Mouse (Mus musculus) hindbrain, embryonic 14.5 days (tissue): ENCODE results near the gene Neto2. TPM values are rescaled to one million over a fixed set of nuclear protein-coding genes. Genes with fewer than 3 reads are reported as not detected.
"Not testable (repeated sequence)": the region's sequence is repeated elsewhere in the genome, so short reads cannot be mapped to it uniquely, and the experiment has no call there.

Experiments
- ATAC-seq: fragments of 200-750 bp; cut with Nextera tagmentation; 2 replicates; pipeline ENCODE4 v1.8.0; 2017; ENCODE audit warnings: moderate number of reproducible peaks, mild to moderate bottlenecking, moderate TSS enrichment, moderate library complexity; ENCODE audit not compliant: low FRiP score
- DNase-seq: peaks from one replicate; pipeline ENCODE4 v3.0.0-alpha.2; 2015; ENCODE audit warnings: low spot score
- H3K27ac ChIP-seq: fragments of 300-500 bp; sonication (generic); 2 replicates; pipeline ENCODE4 v1.5.1; 2014; ENCODE audit warnings: mild to moderate bottlenecking, moderate library complexity
- H3K27me3 ChIP-seq: fragments of 300-500 bp; sonication (generic); 2 replicates; pipeline ENCODE4 v1.6.1; 2014; ENCODE audit warnings: mild to moderate bottlenecking, low read length, mixed read lengths; ENCODE audit not compliant: control insufficient read depth, insufficient read depth
- H3K36me3 ChIP-seq: fragments of 300-500 bp; sonication (generic); replicated peaks from 2 replicates; pipeline ENCODE4 v1.6.1; 2014; ENCODE audit not compliant: control insufficient read depth, insufficient read depth
- H3K4me1 ChIP-seq: fragments of 300-500 bp; sonication (generic); replicated peaks from 2 replicates; pipeline ENCODE4 v1.6.1; 2014; ENCODE audit warnings: antibody characterized with exemption, low read length, mixed read lengths; ENCODE audit not compliant: control insufficient read depth, insufficient read depth
- H3K4me2 ChIP-seq: fragments of 300-500 bp; sonication (generic); replicated peaks from 2 replicates; pipeline ENCODE4 v1.6.1; 2014; ENCODE audit warnings: mild to moderate bottlenecking, moderate library complexity
- H3K4me3 ChIP-seq: fragments of 300-500 bp; sonication (generic); replicated peaks from 2 replicates; pipeline ENCODE4 v1.5.1; 2014; ENCODE audit warnings: mild to moderate bottlenecking, low read length
- H3K9ac ChIP-seq: fragments of 300-500 bp; sonication (generic); 2 replicates; pipeline ENCODE4 v1.6.1; 2014
- H3K9me3 ChIP-seq: fragments of 300-500 bp; sonication (generic); 2 replicates; pipeline ENCODE4 v1.6.1; 2016; ENCODE audit warnings: low read length; ENCODE audit not compliant: control insufficient read depth
- WGBS: fragments of 180-500 bp; shearing (Covaris S2); extraction: QIAGEN DNeasy Blood & Tissue Kit; methylation state at CpG from one replicate; pipeline ENCODE4 v1.1.7; 2014; 5-methylcytosine and 5-hydroxymethylcytosine counted together
- polyA plus RNA-seq: library from polyadenylated mRNA; unstranded; fragments of >200 nt; fragmentation: Nextera tagmentation; extraction: Ambion mirVana; gene quantifications from 2 replicates; pipeline ENCODE4 v1.2.1, GENCODE M21; 2014

The Neto2 gene
- polyA plus RNA-seq, 1 experiment from 2014 or later, result 92.0 TPM

DNA sequence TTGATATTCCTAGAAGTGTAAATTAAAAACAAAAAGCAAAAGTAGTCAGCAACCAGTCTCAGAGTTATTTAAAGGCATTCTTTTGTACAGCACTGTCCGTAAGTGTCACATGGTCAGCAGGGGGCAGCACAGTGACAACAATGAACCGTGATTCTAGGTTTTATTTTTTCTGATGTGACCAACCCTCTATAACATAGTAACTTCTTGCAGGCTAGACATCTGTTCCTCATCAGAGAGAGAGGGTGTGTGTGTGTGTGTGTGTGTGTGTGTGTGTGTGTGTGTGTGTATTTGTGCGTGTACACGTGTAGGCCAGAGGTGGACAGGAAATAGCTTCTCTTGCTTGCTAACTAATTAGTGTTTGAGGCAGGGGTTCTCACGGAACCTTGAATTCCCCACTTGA, 38.7 kb downstream of the Neto2 start:
- peak; percentile 74 for DNase-seq
- 66% methylated on average over 5 of the region's 5 CpGs for WGBS
- peaks cover 34% of the 10 kb centered on the region for H3K36me3 ChIP-seq
- no peak for ATAC-seq
- no peak overlapping the region for H3K27ac ChIP-seq
- H3K9me3 ChIP-seq, result no peaks in the 10 kb centered on the region
- H3K4me3 ChIP-seq, result no peak overlapping the region
- H3K9ac ChIP-seq, result no peak overlapping the region
- H3K4me1 ChIP-seq, result no peaks in the 10 kb centered on the region
- no peak overlapping the region for H3K4me2 ChIP-seq
- H3K27me3 ChIP-seq, result no peaks in the 10 kb centered on the region

DNA sequence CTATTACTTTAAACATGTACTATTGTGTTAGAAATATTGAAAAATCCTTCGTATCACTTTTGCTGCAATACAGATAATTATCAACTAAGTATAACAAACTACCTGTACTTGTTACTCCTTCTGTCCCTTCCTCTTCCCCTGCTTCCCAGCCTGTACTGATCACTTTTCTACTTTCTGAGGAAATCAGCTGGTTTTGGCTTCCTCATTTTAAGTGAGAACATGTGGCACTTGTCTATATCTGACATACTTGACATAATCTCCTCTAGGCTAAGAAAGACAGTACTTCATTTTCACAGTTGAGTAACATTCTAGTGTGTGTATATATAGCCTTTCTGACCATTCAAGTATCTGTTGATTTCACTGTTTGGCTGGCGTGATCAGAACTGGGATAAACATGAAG, 49.5 kb downstream of the Neto2 start:
- H3K4me2 ChIP-seq, result no peak overlapping the region
- H3K4me1 ChIP-seq, result no peaks in the 10 kb centered on the region
- H3K9ac ChIP-seq, result no peak overlapping the region
- H3K4me3 ChIP-seq, result no peak overlapping the region
- ATAC-seq, result no peak
- peaks cover 45% of the 10 kb centered on the region for H3K36me3 ChIP-seq
- no peak overlapping the region for H3K27ac ChIP-seq
- H3K9me3 ChIP-seq, result no peaks in the 10 kb centered on the region
- H3K27me3 ChIP-seq, result no peaks in the 10 kb centered on the region
- 97% methylated on average over 2 of the region's 2 CpGs for WGBS
- DNase-seq, result no peak

DNA sequence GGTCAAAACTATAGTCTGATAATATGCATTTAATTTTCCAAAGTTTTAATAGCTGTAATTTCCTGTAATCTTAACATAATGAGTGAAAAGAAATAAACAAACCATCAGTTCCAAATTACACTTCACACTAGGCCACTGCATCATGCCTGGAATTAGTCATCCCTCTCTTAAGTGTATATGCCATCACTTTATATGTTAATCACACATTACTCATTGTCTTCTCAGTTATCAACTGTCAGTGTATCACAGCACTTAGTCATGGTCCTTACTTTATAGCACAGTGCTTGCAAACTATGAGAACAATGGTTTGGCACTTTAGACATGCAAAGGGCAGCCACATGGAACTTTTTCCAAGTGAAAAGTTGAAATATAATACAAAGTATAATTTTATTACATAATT, 52.2 kb downstream of the Neto2 start:
- H3K4me3 ChIP-seq, result no peak overlapping the region
- no peak for DNase-seq
- H3K27ac ChIP-seq, result no peak overlapping the region
- no peak for ATAC-seq
- H3K9ac ChIP-seq, result no peak overlapping the region
- no peaks in the 10 kb centered on the region for H3K9me3 ChIP-seq
- no peaks in the 10 kb centered on the region for H3K4me1 ChIP-seq
- no peaks in the 10 kb centered on the region for H3K27me3 ChIP-seq
- H3K4me2 ChIP-seq, result no peak overlapping the region
- H3K36me3 ChIP-seq, result peaks cover 53% of the 10 kb centered on the region

DNA sequence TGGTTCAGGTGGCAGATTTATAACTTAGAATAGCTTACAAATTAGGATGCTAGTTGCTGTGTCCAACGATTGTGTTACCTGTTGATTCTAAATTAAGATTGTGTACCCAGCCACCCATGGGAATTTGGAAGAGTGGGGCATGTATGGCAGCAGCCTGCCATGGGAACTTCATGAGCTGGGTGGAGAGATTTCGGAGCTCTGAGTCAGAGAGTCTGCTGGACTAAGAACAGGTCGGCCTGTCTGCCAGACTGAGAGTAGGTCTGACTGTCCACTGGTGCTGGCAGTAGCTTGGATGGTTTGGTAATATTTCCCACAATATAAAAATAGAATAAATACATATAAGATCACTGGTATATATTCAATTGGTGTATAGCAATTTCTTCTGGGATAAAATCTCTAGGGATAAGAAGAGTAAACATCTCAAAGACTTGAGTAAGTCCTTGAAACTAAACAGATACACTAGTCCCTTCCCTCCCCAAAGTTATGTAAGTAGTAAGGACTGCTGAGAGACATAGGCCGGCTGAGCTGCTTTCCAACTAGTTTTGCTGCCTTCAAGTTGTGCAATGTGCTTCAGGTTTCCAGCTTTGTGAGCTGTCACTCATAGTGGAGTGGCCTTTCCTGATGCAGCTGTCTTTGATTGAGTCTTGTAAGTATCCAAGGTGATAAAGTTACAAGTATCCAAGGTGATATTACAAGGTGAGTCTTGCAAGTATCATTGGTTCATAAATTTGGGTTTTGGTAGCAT, 55.6 kb downstream of the Neto2 start:
- no peak overlapping the region for H3K4me2 ChIP-seq
- ATAC-seq, result no peak
- H3K9ac ChIP-seq, result no peak overlapping the region
- 94% methylated on average over 4 of the region's 4 CpGs for WGBS
- H3K4me1 ChIP-seq, result no peaks in the 10 kb centered on the region
- no peaks in the 10 kb centered on the region for H3K27me3 ChIP-seq
- H3K36me3 ChIP-seq, result peaks cover 73% of the 10 kb centered on the region
- no peaks in the 10 kb centered on the region for H3K9me3 ChIP-seq
- DNase-seq, result no peak
- no peak overlapping the region for H3K27ac ChIP-seq
- H3K4me3 ChIP-seq, result no peak overlapping the region

DNA sequence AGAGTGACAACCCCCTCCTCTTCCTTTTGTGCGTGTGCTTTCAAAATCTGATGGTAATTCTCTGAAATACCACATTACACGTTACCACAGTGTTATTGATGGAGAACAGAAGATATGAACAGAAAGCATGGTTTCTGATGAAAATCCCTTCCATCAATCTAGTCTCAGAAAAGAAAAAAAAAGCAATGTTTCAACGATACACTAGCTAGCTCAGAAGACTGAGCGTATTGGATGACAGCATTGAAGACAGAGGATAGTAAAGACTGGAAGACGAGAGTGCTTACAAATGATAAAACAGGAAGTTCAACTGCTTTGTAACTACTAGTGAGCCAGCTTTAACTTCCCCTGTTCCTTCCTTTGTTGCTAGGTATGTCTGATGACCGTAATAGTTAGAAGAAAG, 76.3 kb downstream of the Neto2 start:
- no peak overlapping the region for H3K27ac ChIP-seq
- WGBS, result 92% methylated on average over 6 of the region's 6 CpGs
- no peak overlapping the region for H3K9ac ChIP-seq
- 0 out of 2 replicates have a peak, but pooled peaks cover 7% of the 10 kb centered on the region for H3K9me3 ChIP-seq
- H3K4me1 ChIP-seq, result no peaks in the 10 kb centered on the region
- ATAC-seq (no peak), DNase-seq (no peak)
- H3K4me2 ChIP-seq, result no peak overlapping the region
- H3K36me3 ChIP-seq, result peaks cover 15% of the 10 kb centered on the region
- H3K27me3 ChIP-seq, result no peaks in the 10 kb centered on the region
- H3K4me3 ChIP-seq, result no peak overlapping the region

DNA sequence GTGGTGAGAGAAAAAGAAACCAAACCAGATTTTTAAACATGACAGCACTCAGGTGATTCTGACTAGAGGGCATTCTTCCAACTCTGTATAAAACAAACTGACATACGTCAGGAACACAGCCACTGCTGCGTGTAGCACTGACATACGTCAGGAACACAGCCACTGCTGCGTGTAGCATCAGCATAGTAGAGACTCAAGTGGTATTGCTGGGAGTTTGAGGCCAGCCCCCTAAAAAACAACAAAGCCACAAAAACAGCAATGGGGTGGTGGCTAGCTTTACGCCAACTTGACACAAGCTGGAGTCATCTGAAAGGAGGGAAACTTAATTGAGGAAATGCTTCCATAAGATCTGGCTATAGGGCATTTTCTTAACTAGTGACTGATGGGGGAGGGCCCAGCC, 77.5 kb downstream of the Neto2 start:
- H3K27me3 ChIP-seq, result no peaks in the 10 kb centered on the region
- no peak for ATAC-seq
- H3K9me3 ChIP-seq, result no peaks in the 10 kb centered on the region
- H3K27ac ChIP-seq, result no peak overlapping the region
- no peak overlapping the region for H3K4me2 ChIP-seq
- no peak overlapping the region for H3K9ac ChIP-seq
- no peaks in the 10 kb centered on the region for H3K4me1 ChIP-seq
- WGBS, result 94% methylated on average over 5 of the region's 5 CpGs
- no peak for DNase-seq
- H3K36me3 ChIP-seq, result peaks cover 6% of the 10 kb centered on the region
- H3K4me3 ChIP-seq, result no peak overlapping the region

DNA sequence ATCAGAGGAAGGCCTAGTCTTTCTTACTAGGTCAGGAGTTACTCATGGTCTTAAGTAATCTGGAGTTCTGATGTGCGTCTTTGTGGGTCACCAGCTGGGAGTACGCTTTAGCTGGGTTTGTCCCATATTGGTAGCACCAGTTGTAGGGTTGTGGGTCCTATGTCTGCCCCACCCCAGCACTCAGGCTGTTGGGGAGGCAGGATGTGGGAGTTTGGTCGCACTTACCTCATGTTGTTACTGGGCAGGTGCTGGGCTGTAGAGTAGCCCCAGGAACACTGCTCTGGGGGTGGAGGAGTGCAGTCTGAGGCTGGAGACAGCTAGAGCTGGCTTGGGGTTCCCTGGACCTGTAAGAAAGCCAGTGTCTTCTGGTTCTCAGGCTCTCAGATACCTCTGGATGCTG, 81.9 kb downstream of the Neto2 start:
- 80% methylated on average over 3 of the region's 3 CpGs for WGBS
- H3K9ac ChIP-seq, result no peak overlapping the region
- H3K9me3 ChIP-seq, result no peaks in the 10 kb centered on the region
- H3K36me3 ChIP-seq, result peaks cover 6% of the 10 kb centered on the region
- DNase-seq, result no peak
- no peak overlapping the region for H3K27ac ChIP-seq
- no peak overlapping the region for H3K4me3 ChIP-seq
- no peak overlapping the region for H3K4me2 ChIP-seq
- H3K27me3 ChIP-seq, result no peaks in the 10 kb centered on the region
- H3K4me1 ChIP-seq, result no peaks in the 10 kb centered on the region
- no peak for ATAC-seq

DNA sequence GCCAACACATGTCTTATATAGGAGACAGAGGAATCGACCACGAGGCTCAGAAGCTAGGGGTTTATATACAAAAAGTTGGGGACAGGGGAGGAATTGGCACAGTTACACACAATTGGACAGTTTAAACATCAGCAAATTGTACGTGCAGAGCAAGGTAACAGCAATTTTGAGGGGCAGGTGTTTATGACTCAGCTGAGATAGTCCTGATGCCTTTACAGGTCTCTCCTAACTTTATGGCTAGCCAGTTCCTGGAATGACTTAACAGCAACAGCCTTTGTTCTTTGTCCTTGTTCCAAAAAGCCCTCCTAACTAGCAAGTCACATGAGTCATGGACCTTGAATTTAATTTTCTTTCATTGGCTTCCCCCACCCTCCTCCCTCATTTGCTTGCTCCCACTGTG, 83.6 kb downstream of the Neto2 start:
- H3K36me3 ChIP-seq, H3K4me3 ChIP-seq, H3K9me3 ChIP-seq, H3K27me3 ChIP-seq, H3K9ac ChIP-seq, DNase-seq, H3K27ac ChIP-seq, H3K4me1 ChIP-seq, H3K4me2 ChIP-seq, ATAC-seq: not testable (repeated sequence)
- 100% methylated on average over 3 of the region's 3 CpGs for WGBS

DNA sequence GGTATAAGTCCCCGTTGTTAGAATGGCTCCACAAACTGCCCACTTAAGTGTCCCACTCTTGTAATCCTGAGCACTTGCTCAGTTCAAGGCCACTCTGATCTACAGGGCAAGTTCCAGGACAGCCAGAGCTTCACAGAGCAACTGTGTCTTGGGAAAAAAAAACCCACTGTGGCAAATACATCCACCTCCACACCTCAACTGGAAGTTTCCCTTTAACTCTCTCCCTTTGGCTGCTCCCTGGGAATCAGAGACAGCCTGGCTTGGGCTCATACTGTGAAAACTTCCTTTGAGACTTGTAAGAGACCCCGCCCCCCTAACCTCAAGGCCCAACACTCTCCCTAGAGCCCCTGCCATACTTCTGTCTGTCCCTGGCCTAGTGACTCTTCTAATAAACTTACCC, 91.9 kb downstream of the Neto2 start:
- Histone ChIP-seq H3K4me3 (no peak overlapping the region), H3K9ac (no peak overlapping the region), H3K4me2 (no peak overlapping the region), H3K27ac (no peak overlapping the region), H3K4me1 (no peaks in the 10 kb centered on the region), H3K27me3 (no peaks in the 10 kb centered on the region), H3K36me3 (no peaks in the 10 kb centered on the region), H3K9me3 (no peaks in the 10 kb centered on the region)
- no peak for ATAC-seq
- WGBS, result 81% methylated on average over 2 of the region's 2 CpGs
- no peak for DNase-seq

DNA sequence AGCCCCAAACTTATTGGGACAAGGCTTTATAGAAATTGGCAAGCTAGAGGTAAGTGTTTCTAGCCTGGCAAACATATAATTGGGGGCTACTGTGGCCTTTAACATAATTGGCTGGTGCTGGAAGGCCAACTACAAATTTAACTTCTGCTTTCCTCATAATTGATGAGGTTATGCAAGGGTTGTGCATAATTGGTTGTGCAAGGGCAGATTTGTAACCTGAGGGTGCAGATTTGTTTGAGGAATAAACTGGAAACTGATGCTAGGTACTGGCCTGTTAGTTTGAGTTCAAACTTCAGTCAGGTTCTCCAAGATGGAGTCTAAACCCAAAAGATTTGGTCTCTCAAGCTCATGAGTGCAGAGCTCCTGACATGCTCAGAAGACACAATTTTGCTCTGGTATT, 92.9 kb downstream of the Neto2 start:
- DNase-seq (no peak), ATAC-seq (no peak)
- H3K9me3 ChIP-seq, result no peaks in the 10 kb centered on the region
- H3K4me1 ChIP-seq, result no peaks in the 10 kb centered on the region
- no peak overlapping the region for H3K4me2 ChIP-seq
- no peaks in the 10 kb centered on the region for H3K36me3 ChIP-seq
- no peak overlapping the region for H3K27ac ChIP-seq
- H3K4me3 ChIP-seq, result no peak overlapping the region
- H3K9ac ChIP-seq, result no peak overlapping the region
- H3K27me3 ChIP-seq, result no peaks in the 10 kb centered on the region
